Mouse (Mus musculus) forebrain, embryonic 14.5 days (tissue): ENCODE measurements at regions not wholly inside any gene's neighbourhood (a gene's known extent, or its start where the extent isn't known, plus 50 kb on each side); places are given as distances from the start of the nearest gene placed in this dataset.
A peak's percentile ranks its signal among the peaks of the same experiment; 100 is the strongest.

Source experiments
- ATAC-seq: fragments of 200-750 bp; cut with Nextera tagmentation; 2 replicates; pipeline ENCODE4 v1.8.0; 2017; ENCODE audit warnings: mild to moderate bottlenecking, moderate library complexity
- DNase-seq: peaks from one replicate; pipeline ENCODE4 v3.0.0-alpha.2; 2015; ENCODE audit warnings: low spot score
- H3K27ac ChIP-seq: fragments of 300-500 bp; sonication (generic); 2 replicates; pipeline ENCODE4 v1.5.1; 2014; ENCODE audit warnings: low read depth, mild to moderate bottlenecking, control low read depth, low read length, moderate library complexity
- H3K27me3 ChIP-seq: fragments of 300-500 bp; sonication (generic); replicated peaks from 2 replicates; pipeline ENCODE4 v1.6.1; 2014; ENCODE audit warnings: low read length, control low read depth, mixed read lengths; ENCODE audit not compliant: control insufficient read depth, insufficient read depth
- H3K36me3 ChIP-seq: fragments of 300-500 bp; sonication (generic); 2 replicates; pipeline ENCODE4 v1.6.1; 2014; ENCODE audit warnings: low read length, control low read depth; ENCODE audit not compliant: control insufficient read depth, insufficient read depth
- H3K4me1 ChIP-seq: fragments of 300-500 bp; sonication (generic); 2 replicates; pipeline ENCODE4 v1.6.1; 2014; ENCODE audit warnings: antibody characterized with exemption, low read length, control low read depth; ENCODE audit not compliant: control insufficient read depth, insufficient read depth
- H3K4me2 ChIP-seq: fragments of 300-500 bp; sonication (generic); 2 replicates; pipeline ENCODE4 v1.6.1; 2014; ENCODE audit warnings: mild to moderate bottlenecking, control low read depth, low read length
- H3K4me3 ChIP-seq: fragments of 300-500 bp; sonication (generic); 2 replicates; pipeline ENCODE4 v1.5.1; 2014; ENCODE audit warnings: low read depth, low read length, control low read depth
- H3K9ac ChIP-seq: fragments of 300-500 bp; sonication (generic); 2 replicates; pipeline ENCODE4 v1.6.1; 2014; ENCODE audit warnings: mild to moderate bottlenecking, low read length, control low read depth, moderate library complexity
- H3K9me3 ChIP-seq: fragments of 300-500 bp; sonication (generic); replicated peaks from 2 replicates; pipeline ENCODE4 v1.6.1; 2016; ENCODE audit warnings: low read length, control low read depth, mixed read lengths; ENCODE audit not compliant: control insufficient read depth
- WGBS: fragments of 180-500 bp; shearing (Covaris S2); extraction: QIAGEN DNeasy Blood & Tissue Kit; methylation state at CpG from one replicate; pipeline ENCODE4 v1.1.7; 2014; 5-methylcytosine and 5-hydroxymethylcytosine counted together

- ATAC-seq = no peak
- H3K4me3 ChIP-seq = no peak overlapping the region
- H3K4me2 ChIP-seq = no peak overlapping the region
- H3K27me3 ChIP-seq = no peaks in the 10 kb centered on the region
- H3K36me3 ChIP-seq = no peaks in the 10 kb centered on the region
- no peak for DNase-seq
- H3K4me1 ChIP-seq = no peaks in the 10 kb centered on the region
- no peak overlapping the region for H3K27ac ChIP-seq
- 67% methylated on average over 7 of the region's 7 CpGs for WGBS
- no peaks in the 10 kb centered on the region for H3K9me3 ChIP-seq
- no peak overlapping the region for H3K9ac ChIP-seq
Measured at GRCm38 (mm10) chr3:143447005-143447709, 565.4 kb upstream of the Pkn2 start.

- WGBS = 51% methylated on average over 6 of the region's 6 CpGs
- H3K27me3 ChIP-seq = no peaks in the 10 kb centered on the region
- no peak overlapping the region for H3K4me2 ChIP-seq
- no peaks in the 10 kb centered on the region for H3K9me3 ChIP-seq
- H3K36me3 ChIP-seq = no peaks in the 10 kb centered on the region
- no peak for ATAC-seq
- no peak overlapping the region for H3K9ac ChIP-seq
- H3K4me1 ChIP-seq = no peaks in the 10 kb centered on the region
- no peak for DNase-seq
- no peak overlapping the region for H3K4me3 ChIP-seq
- no peak overlapping the region for H3K27ac ChIP-seq
Measured at GRCm38 (mm10) chr3:143417401-143417800, 535.6 kb upstream of the Pkn2 start.

GRCm38 (mm10) chr3:143411655-143412054, 529.9 kb upstream of the Pkn2 start:
- Histone ChIP-seq H3K4me2 (no peak overlapping the region), H3K9me3 (no peaks in the 10 kb centered on the region), H3K4me3 (no peak overlapping the region), H3K27ac (no peak overlapping the region), H3K9ac (no peak overlapping the region), H3K27me3 (0 out of 2 replicates have a peak, but pooled peaks cover 2% of the 10 kb centered on the region), H3K36me3 (no peaks in the 10 kb centered on the region), H3K4me1 (no peaks in the 10 kb centered on the region)
- peak; percentile 52 for DNase-seq
- WGBS = 10% methylated on average over 4 of the region's 4 CpGs
- ATAC-seq = peak; percentile 68

GRCm38 (mm10) chr3:143398966-143399365, 517.2 kb upstream of the Pkn2 start:
- no peaks in the 10 kb centered on the region for H3K36me3 ChIP-seq

GRCm38 (mm10) chr3:143384357-143384756, 502.6 kb upstream of the Pkn2 start:
- no peak for DNase-seq
- Histone ChIP-seq H3K4me3 (no peak overlapping the region), H3K27me3 (no peaks in the 10 kb centered on the region), H3K4me1 (no peaks in the 10 kb centered on the region), H3K27ac (no peak overlapping the region), H3K9ac (no peak overlapping the region), H3K9me3 (no peaks in the 10 kb centered on the region), H3K36me3 (no peaks in the 10 kb centered on the region), H3K4me2 (no peak overlapping the region)
- no peak for ATAC-seq
- 89% methylated on average over 1 of the region's 1 CpGs for WGBS

More at GRCm38 (mm10) chr3:143398966-143399365, 517.2 kb upstream of the Pkn2 start:
- DNase-seq = no peak
- no peak overlapping the region for H3K27ac ChIP-seq
- no peak overlapping the region for H3K4me2 ChIP-seq
- ATAC-seq = no peak
- no peak overlapping the region for H3K4me3 ChIP-seq
- no peaks in the 10 kb centered on the region for H3K4me1 ChIP-seq
- 56% methylated on average over 2 of the region's 2 CpGs for WGBS
- no peaks in the 10 kb centered on the region for H3K27me3 ChIP-seq
- H3K9ac ChIP-seq = no peak overlapping the region
- no peaks in the 10 kb centered on the region for H3K9me3 ChIP-seq

- H3K4me1 ChIP-seq = no peaks in the 10 kb centered on the region
- peak; percentile 76 for DNase-seq
- peak; percentile 85 for ATAC-seq
- H3K9me3 ChIP-seq = no peaks in the 10 kb centered on the region
- no peaks in the 10 kb centered on the region for H3K36me3 ChIP-seq
- H3K4me2 ChIP-seq = peak overlapping the region; percentile 12; the same call in 1 of the 2 replicates
- WGBS = 16% methylated on average over 13 of the region's 13 CpGs
- no peak overlapping the region for H3K9ac ChIP-seq
- no peaks in the 10 kb centered on the region for H3K27me3 ChIP-seq
- no peak overlapping the region for H3K27ac ChIP-seq
- H3K4me3 ChIP-seq = no peak overlapping the region
Measured at GRCm38 (mm10) chr3:143379193-143379592, 497.4 kb upstream of the Pkn2 start.

GRCm38 (mm10) chr3:143377446-143377845, 495.6 kb upstream of the Pkn2 start:
- H3K9me3 ChIP-seq = no peaks in the 10 kb centered on the region
- no peaks in the 10 kb centered on the region for H3K27me3 ChIP-seq
- WGBS = 94% methylated on average over 5 of the region's 5 CpGs
- no peak overlapping the region for H3K4me2 ChIP-seq
- H3K9ac ChIP-seq = no peak overlapping the region
- no peak for ATAC-seq
- no peaks in the 10 kb centered on the region for H3K4me1 ChIP-seq
- no peak overlapping the region for H3K4me3 ChIP-seq
- no peak for DNase-seq
- H3K36me3 ChIP-seq = no peaks in the 10 kb centered on the region
- no peak overlapping the region for H3K27ac ChIP-seq

GRCm38 (mm10) chr3:143375527-143376061, 493.8 kb upstream of the Pkn2 start:
- no peak overlapping the region for H3K9ac ChIP-seq
- H3K4me2 ChIP-seq = no peak overlapping the region
- H3K27me3 ChIP-seq = no peaks in the 10 kb centered on the region
- WGBS = 76% methylated on average over 10 of the region's 10 CpGs
- H3K9me3 ChIP-seq = no peaks in the 10 kb centered on the region
- H3K4me3 ChIP-seq = no peak overlapping the region
- DNase-seq (no peak), ATAC-seq (no peak)
- H3K27ac ChIP-seq = no peak overlapping the region
- H3K4me1 ChIP-seq = no peaks in the 10 kb centered on the region
- H3K36me3 ChIP-seq = no peaks in the 10 kb centered on the region

- no peaks in the 10 kb centered on the region for H3K36me3 ChIP-seq
- no peaks in the 10 kb centered on the region for H3K9me3 ChIP-seq
- H3K4me3 ChIP-seq = no peak overlapping the region
- WGBS = 89% methylated on average over 1 of the region's 1 CpGs
- no peak overlapping the region for H3K9ac ChIP-seq
- H3K4me2 ChIP-seq = no peak overlapping the region
- no peaks in the 10 kb centered on the region for H3K27me3 ChIP-seq
- DNase-seq = no peak
- no peak overlapping the region for H3K27ac ChIP-seq
- no peaks in the 10 kb centered on the region for H3K4me1 ChIP-seq
- no peak for ATAC-seq
Measured at GRCm38 (mm10) chr3:143373501-143373900, 491.7 kb upstream of the Pkn2 start.
